Mouse (Mus musculus) ovary, postnatal 36 days (tissue): ENCODE data around the gene Nucks1.
"Not testable (repeated sequence)": the region's sequence is repeated elsewhere in the genome, so short reads cannot be mapped to it uniquely, and the experiment has no call there.

Source experiments
- DNase-seq: peaks from one replicate; pipeline ENCODE4 v3.0.0; 2022; ENCODE audit warnings: low spot score, mixed read lengths

The Nucks1 gene

GRCm38 (mm10) chr1:131910001-131910648, at the start of gene Nucks1:
Gene Nucks1 (plus strand): TSS chr1:131910534.
- DNase-seq, result peak; percentile 99

- no peak for DNase-seq
Measured at GRCm38 (mm10) chr1:131861811-131862210, 48.5 kb upstream of the Nucks1 start.

- no peak for DNase-seq
Measured at GRCm38 (mm10) chr1:131865596-131865995, 44.7 kb upstream of the Nucks1 start.

GRCm38 (mm10) chr1:131866304-131866999, 43.9 kb upstream of the Nucks1 start:
- no peak for DNase-seq

GRCm38 (mm10) chr1:131867093-131867945, 43.0 kb upstream of the Nucks1 start, which contains the start of gene Rab29:
Gene Rab29 (plus strand): TSS chr1:131867224.
- DNase-seq, result peak; percentile 87

GRCm38 (mm10) chr1:131867946-131868290, 42.4 kb upstream of the Nucks1 start:
- no peak for DNase-seq

- no peak for DNase-seq
Measured at GRCm38 (mm10) chr1:131869561-131869960, 40.8 kb upstream of the Nucks1 start.

- no peak for DNase-seq
Measured at GRCm38 (mm10) chr1:131872856-131873255, 37.5 kb upstream of the Nucks1 start.

- DNase-seq, result no peak
Measured at GRCm38 (mm10) chr1:131879816-131880215, 30.5 kb upstream of the Nucks1 start.

- DNase-seq, result no peak
Measured at GRCm38 (mm10) chr1:131882787-131883186, 27.5 kb upstream of the Nucks1 start.

GRCm38 (mm10) chr1:131886173-131886572, 24.2 kb upstream of the Nucks1 start:
- no peak for DNase-seq

GRCm38 (mm10) chr1:131886641-131887040, 23.7 kb upstream of the Nucks1 start:
- no peak for DNase-seq

- no peak for DNase-seq
Measured at GRCm38 (mm10) chr1:131890043-131890658, 20.2 kb upstream of the Nucks1 start.

GRCm38 (mm10) chr1:131891436-131891835, 18.9 kb upstream of the Nucks1 start:
- DNase-seq, result no peak

GRCm38 (mm10) chr1:131902679-131903078, 7.7 kb upstream of the Nucks1 start:
- no peak for DNase-seq

- no peak for DNase-seq
Measured at GRCm38 (mm10) chr1:131903251-131903650, 7.1 kb upstream of the Nucks1 start.

- no peak for DNase-seq
Measured at GRCm38 (mm10) chr1:131905497-131905896, 4.8 kb upstream of the Nucks1 start.

- DNase-seq, result no peak
Measured at GRCm38 (mm10) chr1:131908456-131908855, 1.9 kb upstream of the Nucks1 start.

- not testable (repeated sequence) for DNase-seq
Measured at GRCm38 (mm10) chr1:131909236-131909635, 1.1 kb upstream of the Nucks1 start.

- peak; percentile 86 for DNase-seq
Measured at GRCm38 (mm10) chr1:131910674-131911558, 582 bp downstream of the Nucks1 start.

GRCm38 (mm10) chr1:131917634-131918033, 7.3 kb downstream of the Nucks1 start:
- DNase-seq, result no peak
